8 mouse cellular contexts compared by ENCODE assay signal in the genomic region with DNA sequence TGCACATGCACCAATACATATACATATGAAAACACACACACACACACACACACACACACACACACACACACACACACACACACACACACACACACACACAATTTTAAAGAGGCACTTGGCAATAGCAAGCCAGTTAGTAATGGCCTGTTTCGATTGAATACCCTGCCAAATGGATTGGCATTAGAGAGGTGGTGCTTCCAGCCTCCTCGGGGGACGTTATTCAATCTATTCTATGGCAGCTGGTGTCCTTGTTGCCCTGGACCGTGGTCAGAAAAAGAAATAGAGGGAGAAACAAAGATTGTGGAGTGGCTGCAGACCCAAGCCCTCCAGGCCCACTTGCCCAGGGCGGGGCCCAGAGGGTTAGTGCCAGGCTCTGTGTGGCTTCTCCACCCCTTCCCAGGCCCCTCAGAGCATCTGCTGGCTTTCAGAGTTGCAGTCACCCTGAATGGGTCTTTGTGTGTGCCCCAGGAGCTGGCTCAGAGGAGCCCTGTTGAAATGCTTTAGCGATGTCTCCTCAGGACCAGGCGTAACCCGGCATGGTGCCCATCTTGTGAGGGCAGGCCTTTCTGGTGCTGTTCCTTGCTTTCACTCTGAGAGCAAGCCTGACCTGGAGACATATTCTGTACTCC.
DNase-seq lines count a peak whose midpoint lies in the region; ATAC-seq and TF ChIP-seq lines count a peak whose summit lies in the region.

No protein-coding gene starts in this region.

- peak overlapping the region; percentile 80 for H3K27ac ChIP-seq in cortical plate, adult 2 months (ENCODE audit: insufficient read depth, low read length)
- H3K27ac ChIP-seq in midbrain, embryonic 13.5 days, result peak overlapping the region; percentile 70

- H3K4me1 ChIP-seq in cortical plate, adult 2 months (ENCODE audit: control insufficient read depth, insufficient read depth, low read length), result 0 out of 2 replicates have a peak, but pooled peaks cover 1% of the 10 kb centered on the region
- peaks cover 20% of the 10 kb centered on the region for H3K4me1 ChIP-seq in midbrain, embryonic 13.5 days (replicated peaks)

- peak; percentile 93 for DNase-seq in NIH3T3 (ENCODE audit: low read depth)
- peak; percentile 80 for DNase-seq in layer of hippocampus, adult 11-12 months (ENCODE audit: low spot score)
- DNase-seq in heart, postnatal 36 days, result no peak
- no peak for DNase-seq in kidney, adult 11 months
- DNase-seq in lung, adult 18-20 months, result no peak
- no peak for DNase-seq in kidney, adult 9 months

- H3K9me3 ChIP-seq in midbrain, embryonic 13.5 days, result no peaks in the 10 kb centered on the region

- H3K9ac ChIP-seq in midbrain, embryonic 13.5 days (replicated peaks), result 0 out of 2 replicates have a peak overlapping the region, but pooled peaks have one; percentile 14

- 48% methylated on average over 8 of the region's 8 CpGs for WGBS in midbrain, embryonic 13.5 days

- no peak for TF ChIP-seq POLR2A in cortical plate, adult 2 months (IDR thresholded peaks at IDR 0.05; ENCODE audit: extremely low read depth, insufficient read depth, low read length)

- H3K4me2 ChIP-seq in midbrain, embryonic 13.5 days (replicated peaks), result no peak overlapping the region

- no peak for TF ChIP-seq CTCF in cortical plate, adult 2 months (IDR thresholded peaks at IDR 0.05; ENCODE audit: extremely low read depth, insufficient read depth, low read length)

- ATAC-seq in midbrain, embryonic 13.5 days, result peak; percentile 87

- no peak overlapping the region for H3K4me3 ChIP-seq in cortical plate, adult 2 months (ENCODE audit: insufficient read depth, low read length)
- no peak overlapping the region for H3K4me3 ChIP-seq in midbrain, embryonic 13.5 days (replicated peaks)

- 0 out of 2 replicates have a peak, but pooled peaks cover 2% of the 10 kb centered on the region for H3K36me3 ChIP-seq in midbrain, embryonic 13.5 days

- intact Hi-C loops in heart, postnatal 36 days (cut with DNase I), result loop anchor here (5.0 kb wide), 2 partner anchors 137 to 428 kb away; no protein-coding TSS in a partner anchor

- H3K27me3 ChIP-seq in midbrain, embryonic 13.5 days, result no peaks in the 10 kb centered on the region

Comparison
In these comparisons a context has a peak if more than half of its experiments do, and no peak if none do; other contexts are left out.
1. DNase-seq: peak in NIH3T3 (single experiment) and layer of hippocampus, adult 11-12 months (single experiment); none in heart, postnatal 36 days (0 of 2), kidney, adult 11 months (single experiment), lung, adult 18-20 months (0 of 2) and kidney, adult 9 months (single experiment).